Mouse (Mus musculus) erythroid progenitor cell, adult 5-6 weeks (primary cell): ENCODE results near the gene Hist1h1t. TPM values are rescaled to one million over a fixed set of nuclear protein-coding genes. Genes with fewer than 3 reads are reported as not detected.

Experiments used
- ATAC-seq: replicated peaks from 2 replicates; pipeline ENCODE4 v1.8.0; 2016; ENCODE audit warnings: moderate number of reproducible peaks, mild to moderate bottlenecking, moderate TSS enrichment, inconsistent platforms; ENCODE audit not compliant: poor library complexity, low FRiP score, severe bottlenecking
- total RNA-seq, 2 experiments: library from RNA; stranded (forward) in 1 of 2; stranded (reverse) in 1 of 2; fragments of 150-400 nt in 1 of 2; fragments of 186-747, 209-891 nt in 1 of 2; gene quantifications; 2 replicates each; pipeline versions ENCODE4 v1.2.3 to v1.2.4; 2015 to 2017; ENCODE audit warnings: low replicate concordance in 2 of 2

Gene Hist1h1t
- total RNA-seq, 2 experiments from 2014 or later, result 8.2 TPM; not detected in 1

- ATAC-seq, result no peak
These were observed 34.1 kb downstream of the Hist1h1t start for GRCm38 (mm10) chr13:23729706-23730105.

GRCm38 (mm10) chr13:23730479-23730878, 34.9 kb downstream of the Hist1h1t start:
- no peak; the same call in 1 of the 2 replicates for ATAC-seq

GRCm38 (mm10) chr13:23732156-23732804, 36.7 kb downstream of the Hist1h1t start:
- ATAC-seq, result peak; percentile 87

GRCm38 (mm10) chr13:23737091-23737490, 41.5 kb downstream of the Hist1h1t start:
- no peak for ATAC-seq

GRCm38 (mm10) chr13:23738041-23738440, 42.4 kb downstream of the Hist1h1t start:
- ATAC-seq, result no peak

GRCm38 (mm10) chr13:23738677-23739068, 43.1 kb downstream of the Hist1h1t start, which contains the start of gene Hist1h1c:
Hist1h1c (plus strand) TSS chr13:23738808.
- ATAC-seq, result peak; percentile 63

- ATAC-seq, result peak; percentile 71
These were observed 43.7 kb downstream of the Hist1h1t start for GRCm38 (mm10) chr13:23739069-23739921.

- ATAC-seq, result no peak
These were observed 44.3 kb downstream of the Hist1h1t start for GRCm38 (mm10) chr13:23739922-23740252.

- no peak for ATAC-seq
These were observed 44.7 kb downstream of the Hist1h1t start for GRCm38 (mm10) chr13:23740256-23740840.

GRCm38 (mm10) chr13:23740910-23741309, 45.3 kb downstream of the Hist1h1t start:
- no peak for ATAC-seq

- ATAC-seq, result no peak
These were observed 46.4 kb downstream of the Hist1h1t start for GRCm38 (mm10) chr13:23742007-23742406.

GRCm38 (mm10) chr13:23743215-23743614, 47.6 kb downstream of the Hist1h1t start:
- no peak for ATAC-seq

- ATAC-seq, result no peak
These were observed 48.3 kb downstream of the Hist1h1t start for GRCm38 (mm10) chr13:23743963-23744362.

- no peak for ATAC-seq
These were observed 49.1 kb downstream of the Hist1h1t start for GRCm38 (mm10) chr13:23744421-23745380.

GRCm38 (mm10) chr13:23745381-23746161, 50.0 kb downstream of the Hist1h1t start, which contains the start of gene Hist1h3c:
Hist1h3c (minus strand) TSS chr13:23745602.
- peak; percentile 57 for ATAC-seq
